Mouse (Mus musculus) urinary bladder, postnatal 14 days (tissue): Measurements from ENCODE around the gene Sox8.
A peak's percentile ranks its signal among the peaks of the same experiment; 100 is the strongest.

ENCODE experiments used
- DNase-seq: peaks from one replicate; pipeline ENCODE4 v3.0.0; 2021; ENCODE audit warnings: low spot score

The Sox8 gene

GRCm38 (mm10) chr17:25579332-25580047, 9.0 kb upstream of the Sox8 start:
- DNase-seq, result no peak

GRCm38 (mm10) chr17:25578920-25579319, 8.4 kb upstream of the Sox8 start, which contains the start of gene Lmf1:
Gene Lmf1 (plus strand): TSS chr17:25579085.
- DNase-seq, result peak; percentile 97

- DNase-seq, result no peak
Observed at GRCm38 (mm10) chr17:25577702-25578101, 7.2 kb upstream of the Sox8 start.

- no peak for DNase-seq
Observed at GRCm38 (mm10) chr17:25577263-25577662, 6.8 kb upstream of the Sox8 start.

GRCm38 (mm10) chr17:25576034-25576433, 5.5 kb upstream of the Sox8 start:
- no peak for DNase-seq

- DNase-seq, result no peak
Observed at GRCm38 (mm10) chr17:25575208-25575971, 4.9 kb upstream of the Sox8 start.

- no peak for DNase-seq
Observed at GRCm38 (mm10) chr17:25571453-25571820, 951 bp upstream of the Sox8 start.

- DNase-seq, result no peak
Observed at GRCm38 (mm10) chr17:25569833-25570647, 446 bp downstream of the Sox8 start.

GRCm38 (mm10) chr17:25568880-25569279, 1.6 kb downstream of the Sox8 start:
- no peak for DNase-seq

GRCm38 (mm10) chr17:25568206-25568605, 2.3 kb downstream of the Sox8 start:
- DNase-seq, result no peak

GRCm38 (mm10) chr17:25567745-25568144, 2.7 kb downstream of the Sox8 start:
- peak; percentile 52 for DNase-seq

- DNase-seq, result no peak
Observed at GRCm38 (mm10) chr17:25567261-25567660, 3.2 kb downstream of the Sox8 start.

- no peak for DNase-seq
Observed at GRCm38 (mm10) chr17:25565860-25566600, 4.5 kb downstream of the Sox8 start.

GRCm38 (mm10) chr17:25565244-25565643, 5.2 kb downstream of the Sox8 start:
- DNase-seq, result no peak

GRCm38 (mm10) chr17:25564481-25564880, 6.0 kb downstream of the Sox8 start:
- DNase-seq, result no peak

- no peak for DNase-seq
Observed at GRCm38 (mm10) chr17:25561223-25562028, 9.1 kb downstream of the Sox8 start.

GRCm38 (mm10) chr17:25560554-25561222, 9.8 kb downstream of the Sox8 start:
- no peak for DNase-seq

- no peak for DNase-seq
Observed at GRCm38 (mm10) chr17:25559634-25560033, 10.9 kb downstream of the Sox8 start.

GRCm38 (mm10) chr17:25556630-25557354, 13.7 kb downstream of the Sox8 start:
- no peak for DNase-seq
